Mouse (Mus musculus) CD4-positive naive resting alpha-beta T cell, adult 57 days (primary cell): ENCODE data around the gene Tnks1bp1. TPM values are rescaled to one million over a fixed set of nuclear protein-coding genes. Genes with fewer than 3 reads are reported as not detected.

Experiments used
- total RNA-seq: library from RNA; stranded (reverse); gene quantifications from one replicate; pipeline ENCODE4 v1.2.4, GENCODE M21; 2023

Gene Tnks1bp1
- 34.3 TPM for total RNA-seq

GRCm38 (mm10) chr2:85047596-85048167, at the start of gene Tnks1bp1:
Gene Tnks1bp1 (plus strand): TSS chr2:85048022.

GRCm38 (mm10) chr2:85037047-85038026, 10.5 kb upstream of the Tnks1bp1 start, which contains the start of the genes Ssrp1 and P2rx3:
Gene Ssrp1 (plus strand): TSS chr2:85037234.
Gene P2rx3 (minus strand): TSS chr2:85037462.

Other genes starting within 250 kb of the Tnks1bp1 start
- gene Ube2l6, start 249.2 kb upstream of the Tnks1bp1 start, total RNA-seq, result 3.6 TPM
- not detected for gene Smtnl1, start 225.4 kb upstream of the Tnks1bp1 start, total RNA-seq
- gene Timm10, start 221.0 kb upstream of the Tnks1bp1 start, total RNA-seq, result 14.8 TPM
- 0.35 TPM for gene Slc43a1, start 209.2 kb upstream of the Tnks1bp1 start, total RNA-seq
- not detected for gene Rtn4rl2, start 161.3 kb upstream of the Tnks1bp1 start, total RNA-seq
- gene Slc43a3, start 111.4 kb upstream of the Tnks1bp1 start, total RNA-seq, result 5.1 TPM
- not detected for gene Prg2, start 67.6 kb upstream of the Tnks1bp1 start, total RNA-seq
- not detected for gene Prg3, start 59.8 kb upstream of the Tnks1bp1 start, total RNA-seq
- gene Ssrp1, start 10.8 kb upstream of the Tnks1bp1 start, total RNA-seq, result 169 TPM
- gene P2rx3, start 10.6 kb upstream of the Tnks1bp1 start, total RNA-seq, result 0.33 TPM
- gene Aplnr, start 88.2 kb downstream of the Tnks1bp1 start, total RNA-seq, result not detected
- not detected for gene Lrrc55, start 149.2 kb downstream of the Tnks1bp1 start, total RNA-seq